Mouse (Mus musculus): ENCODE data around the gene Xrcc6.
A peak's percentile ranks its signal among the peaks of the same experiment; 100 is the strongest.
"Not testable (repeated sequence)": the region's sequence is repeated elsewhere in the genome, so short reads cannot be mapped to it uniquely, and the experiment has no call there.

The Xrcc6 gene

DNA sequence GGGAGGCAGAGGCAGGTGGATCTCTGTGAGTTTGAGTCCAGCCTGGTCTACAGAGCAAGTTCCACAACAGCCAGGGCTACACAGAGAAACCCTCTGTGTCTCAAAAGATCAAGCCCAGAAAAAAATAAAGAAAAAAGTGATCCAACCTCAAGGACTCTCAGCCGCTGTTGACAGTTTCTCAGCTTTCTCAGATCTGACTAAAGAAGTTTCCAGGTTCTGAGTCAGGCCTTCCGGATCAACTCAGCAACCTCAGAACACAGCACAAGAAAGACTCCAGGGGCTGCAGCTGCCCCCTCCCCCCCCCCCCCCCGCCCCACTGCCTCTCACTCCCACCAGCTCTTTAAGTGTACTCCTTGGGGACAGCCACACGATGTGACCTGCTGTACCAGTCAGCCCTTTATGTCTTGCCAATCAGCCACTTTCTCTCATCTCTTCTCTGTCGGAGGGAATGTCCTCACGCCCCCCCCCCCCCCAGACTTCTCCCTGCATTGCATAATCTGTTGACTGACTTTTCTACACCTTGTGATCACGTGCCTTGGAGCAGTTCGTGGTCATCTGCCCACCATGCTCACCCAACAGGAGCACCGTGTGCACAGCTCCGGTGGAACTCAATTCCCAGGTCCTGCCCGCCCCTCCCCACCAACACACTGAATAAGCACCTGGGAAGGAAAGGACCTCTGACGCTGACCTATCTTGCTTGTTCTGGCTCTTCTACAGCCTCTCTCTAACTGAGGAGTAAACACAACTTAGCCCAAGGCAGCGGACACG is 21.4 kb upstream of the Xrcc6 start:
- DNase-seq (ENCODE audit: low read depth, low spot score): no peak

DNA sequence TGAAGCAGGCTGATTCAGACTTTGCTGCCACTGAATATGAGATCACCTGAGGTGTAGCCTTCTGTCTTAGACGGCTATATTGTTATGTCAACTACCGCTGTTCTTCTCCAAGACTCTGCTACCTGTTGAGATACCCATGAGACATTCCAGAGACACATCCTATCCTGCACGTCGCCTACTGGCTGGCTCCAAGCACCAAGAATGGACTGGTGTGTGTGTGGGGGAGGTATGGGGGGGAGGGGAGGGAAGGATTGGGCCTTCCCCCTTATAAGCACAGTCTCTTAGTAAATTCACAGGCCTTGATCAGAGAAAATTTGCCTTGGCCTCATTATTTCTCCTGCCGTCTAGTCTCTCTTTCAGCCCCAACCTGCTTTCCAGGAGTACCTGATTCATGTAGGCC is 19.8 kb upstream of the Xrcc6 start:
- no peak for DNase-seq (ENCODE audit: low read depth, low spot score)

DNA sequence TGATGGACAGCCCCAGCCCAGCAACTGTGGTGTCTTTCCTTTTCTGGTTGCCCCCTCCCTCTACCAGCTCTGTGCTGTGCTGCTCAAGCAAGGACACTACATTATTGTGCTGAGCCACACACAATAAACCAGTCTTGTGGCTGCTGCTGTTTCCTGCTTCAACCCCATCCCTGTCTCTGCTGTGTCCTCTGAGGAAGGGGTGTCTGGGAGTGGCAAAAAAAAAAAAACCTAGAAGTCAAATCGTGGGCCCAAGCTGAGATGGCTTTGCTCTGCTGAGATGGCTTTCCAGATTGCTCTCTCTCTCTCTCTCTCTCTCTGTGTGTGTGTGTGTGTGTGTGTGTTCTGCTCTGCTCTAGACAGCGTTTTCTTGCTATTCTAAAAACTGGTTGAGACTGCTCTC is 19.2 kb upstream of the Xrcc6 start:
- DNase-seq (ENCODE audit: low read depth, low spot score): peak; percentile 12

GRCm38 (mm10) chr15:81969173-81969572 is 18.5 kb upstream of the Xrcc6 start:
- peak; percentile 29 for DNase-seq (ENCODE audit: low read depth, low spot score)

GRCm38 (mm10) chr15:81969635-81970034 is 18.0 kb upstream of the Xrcc6 start:
- DNase-seq (ENCODE audit: low read depth, low spot score): not testable (repeated sequence)

GRCm38 (mm10) chr15:81970498-81970897 is 17.1 kb upstream of the Xrcc6 start:
- DNase-seq (ENCODE audit: low read depth, low spot score): not testable (repeated sequence)

DNA sequence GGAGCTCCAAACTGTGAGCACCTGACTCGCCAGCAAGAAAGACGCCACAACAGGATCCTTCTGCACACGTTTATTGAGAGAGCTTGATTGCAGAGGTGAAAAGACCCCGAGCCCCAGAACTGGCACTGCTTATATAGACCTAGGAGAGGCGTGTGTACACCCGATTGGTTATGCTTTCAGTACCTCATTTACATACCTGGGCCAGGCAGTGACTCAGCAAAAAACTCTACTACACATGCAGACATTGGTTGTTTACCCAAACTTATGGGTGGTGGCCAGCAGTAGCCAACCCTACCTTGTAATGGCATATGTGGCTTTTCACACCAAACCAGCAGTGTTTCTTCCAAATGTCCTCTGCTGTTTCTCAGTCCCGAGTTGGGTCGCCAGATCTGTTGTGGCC is 12.5 kb upstream of the Xrcc6 start:
- DNase-seq (ENCODE audit: low read depth, low spot score): not testable (repeated sequence)

DNA sequence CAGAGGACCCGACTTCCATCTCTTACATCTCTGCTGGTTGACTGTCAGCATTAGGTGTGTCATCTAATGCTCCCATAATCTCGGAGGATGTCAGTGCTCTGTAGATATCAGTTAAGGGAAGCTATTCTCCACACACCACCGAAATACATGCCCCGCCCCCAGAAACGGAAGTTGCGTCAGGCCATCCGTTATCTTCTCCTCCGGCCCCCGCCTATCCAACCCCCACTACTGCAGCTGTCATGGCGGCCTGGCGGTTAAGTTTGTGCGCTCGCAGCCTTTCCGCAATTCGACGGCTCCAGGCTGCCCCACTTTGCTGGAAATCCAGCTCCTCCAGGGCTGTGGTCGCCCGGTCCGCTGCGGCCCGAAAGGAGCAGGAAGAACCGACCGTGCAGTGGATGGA is 7.3 kb upstream of the Xrcc6 start, which contains the start of gene 1700029P11Rik:
Gene 1700029P11Rik, plus strand, starts transcription at position 220 of the 400 bp plus-strand sequence.
- no peak for DNase-seq (ENCODE audit: low read depth, low spot score)

GRCm38 (mm10) chr15:81982173-81982572 is 5.5 kb upstream of the Xrcc6 start:
- DNase-seq (ENCODE audit: low read depth, low spot score): no peak

DNA sequence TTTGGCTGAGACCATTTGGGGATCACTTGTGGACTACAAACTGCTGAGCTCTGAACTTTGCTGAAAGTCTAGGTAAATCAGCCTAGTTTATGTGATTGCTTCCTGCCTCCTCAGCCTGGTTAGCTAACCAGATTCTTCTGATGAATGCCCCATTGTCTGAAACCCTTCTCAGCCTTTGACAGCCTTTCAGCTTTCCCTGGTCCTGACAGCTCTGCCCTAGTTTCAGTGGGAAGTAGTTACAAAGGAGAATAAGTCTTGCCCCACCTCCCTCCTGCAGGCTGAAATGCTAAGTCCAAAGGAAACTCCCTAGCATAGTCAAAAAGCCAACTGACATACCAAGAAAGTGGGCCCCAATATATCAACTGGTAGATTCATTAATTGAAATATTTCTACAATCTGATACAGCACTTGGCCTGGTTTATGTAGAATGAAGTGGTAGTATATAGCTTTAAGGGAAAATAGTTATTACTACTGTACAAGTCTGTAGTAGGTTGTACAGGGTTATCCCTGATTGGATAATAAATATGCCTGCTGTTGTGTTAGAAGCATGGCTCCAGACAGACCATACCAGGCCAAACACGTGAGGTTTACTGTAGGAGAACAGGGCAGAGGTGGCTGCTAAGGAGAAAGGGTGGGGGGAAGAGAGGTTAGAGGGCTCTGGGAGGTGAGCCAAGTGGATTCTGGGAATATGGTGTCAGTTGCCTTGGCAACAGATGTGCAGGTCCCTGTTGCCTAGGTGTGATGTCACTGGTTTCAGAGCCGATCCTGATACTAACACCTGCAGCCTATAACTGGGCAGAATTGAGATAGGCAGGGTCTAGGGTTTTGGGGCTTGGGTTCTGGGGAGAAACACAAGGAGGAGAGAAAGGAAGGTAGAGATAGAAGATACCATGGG is 2.1 kb upstream of the Xrcc6 start:
- no peak for DNase-seq (ENCODE audit: low read depth, low spot score)

GRCm38 (mm10) chr15:81989371-81990062 is 1.9 kb downstream of the Xrcc6 start:
- peak; percentile 85 for DNase-seq (ENCODE audit: low read depth, low spot score)

GRCm38 (mm10) chr15:81990549-81990948 is 2.9 kb downstream of the Xrcc6 start:
- DNase-seq (ENCODE audit: low read depth, low spot score): no peak

- no peak for DNase-seq (ENCODE audit: low read depth, low spot score)
Measured at GRCm38 (mm10) chr15:81993992-81994391, 6.4 kb downstream of the Xrcc6 start.

DNA sequence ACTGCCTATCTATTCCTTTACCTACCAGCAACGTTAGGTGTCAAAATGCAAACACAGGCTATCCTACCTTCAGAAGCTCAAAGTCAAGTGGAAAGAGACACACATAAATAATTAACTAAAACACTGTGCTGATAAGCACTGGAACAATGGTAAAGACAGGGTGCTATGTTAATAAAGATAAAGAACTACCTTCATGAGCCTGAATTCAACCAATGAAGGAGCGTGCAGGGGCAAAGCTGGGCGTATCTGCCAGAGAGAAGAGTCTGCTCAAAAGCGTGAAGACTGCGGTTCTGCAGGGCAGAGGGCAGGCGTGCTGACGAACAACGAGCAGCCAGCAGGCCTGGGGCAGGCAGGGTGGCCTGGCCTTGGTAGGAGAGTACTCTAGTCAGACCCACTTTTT is 16.6 kb downstream of the Xrcc6 start:
- DNase-seq (ENCODE audit: low read depth, low spot score): no peak

DNA sequence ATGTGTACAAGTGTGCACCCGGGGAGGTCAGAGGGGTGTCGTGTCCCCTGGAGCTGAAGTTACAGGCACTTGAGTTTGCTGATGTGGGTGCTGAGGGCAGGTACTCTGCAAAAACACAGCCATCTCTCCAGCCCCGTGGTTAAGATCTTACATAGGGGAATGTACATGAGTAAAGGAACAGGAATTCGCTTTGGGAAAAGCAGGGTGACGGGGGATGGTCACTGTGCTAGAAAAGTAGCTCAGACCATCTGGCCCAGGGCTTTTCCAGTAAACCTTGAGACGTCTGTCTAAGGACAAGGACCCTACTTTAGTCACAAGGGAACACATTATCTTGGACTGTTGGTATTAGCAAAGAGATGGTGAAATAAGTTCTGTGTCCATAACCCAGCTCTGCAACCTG is 24.3 kb downstream of the Xrcc6 start:
- no peak for DNase-seq (ENCODE audit: low read depth, low spot score)

- DNase-seq (ENCODE audit: low read depth, low spot score): peak; percentile 45
Measured at GRCm38 (mm10) chr15:82014745-82015391, 27.2 kb downstream of the Xrcc6 start.

- peak; percentile 54 for DNase-seq (ENCODE audit: low read depth, low spot score)
Measured at GRCm38 (mm10) chr15:82015392-82016100, 27.9 kb downstream of the Xrcc6 start.

DNA sequence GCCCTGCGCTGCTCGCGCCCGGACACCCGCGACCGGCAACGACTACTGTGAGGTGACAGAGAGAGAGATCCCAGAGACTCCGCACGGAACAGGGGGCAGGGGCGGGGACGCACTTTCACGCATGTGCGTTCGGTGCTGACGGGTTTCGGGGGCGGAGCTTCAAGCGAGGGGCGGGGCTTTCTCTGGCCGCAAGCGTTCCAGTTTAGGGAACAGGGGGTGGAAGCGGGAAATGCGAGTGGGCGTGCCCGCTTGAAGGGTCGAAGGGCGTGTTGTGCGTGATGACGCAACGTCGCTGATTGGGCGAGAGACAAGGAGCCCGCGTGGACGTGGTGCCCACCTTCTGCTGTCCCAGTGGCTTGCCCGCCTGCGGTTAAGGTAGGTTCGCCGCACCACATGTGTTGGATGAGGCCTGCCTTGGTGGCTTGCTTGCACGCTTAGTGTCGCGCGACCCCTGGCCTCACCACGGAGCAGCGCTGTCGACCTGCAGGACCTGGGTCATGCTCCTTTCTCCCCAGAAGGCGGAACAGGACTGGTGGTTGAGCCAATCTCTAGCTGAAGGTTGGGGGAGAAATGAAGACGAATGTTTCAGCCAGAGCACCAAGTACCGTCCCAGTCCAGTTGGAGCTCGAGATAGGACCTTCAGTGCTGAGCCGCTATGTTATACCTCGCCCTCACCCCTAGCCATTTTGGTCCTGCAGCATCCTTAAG is 28.6 kb downstream of the Xrcc6 start:
- peak; percentile 99 for DNase-seq (ENCODE audit: low read depth, low spot score)

DNA sequence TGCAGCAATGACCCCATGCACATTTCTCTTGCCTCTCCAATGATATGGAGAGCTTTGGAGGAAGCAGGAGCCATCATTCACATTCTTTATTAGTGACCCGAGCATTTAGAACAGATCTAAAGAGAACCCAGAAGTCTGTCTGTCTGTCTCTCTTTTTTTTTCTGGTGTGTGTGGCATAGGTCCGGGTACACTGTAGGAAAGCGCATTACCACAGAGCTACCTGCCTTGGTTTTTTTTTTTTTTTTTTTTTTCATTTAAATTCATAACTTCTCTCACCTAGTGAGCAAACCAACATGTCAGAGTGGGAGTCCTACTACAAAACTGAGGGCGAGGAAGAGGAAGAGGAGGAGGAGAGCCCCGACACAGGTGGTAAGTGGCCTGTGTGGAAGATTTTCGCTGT is 29.2 kb downstream of the Xrcc6 start:
- no peak for DNase-seq (ENCODE audit: low read depth, low spot score)

DNA sequence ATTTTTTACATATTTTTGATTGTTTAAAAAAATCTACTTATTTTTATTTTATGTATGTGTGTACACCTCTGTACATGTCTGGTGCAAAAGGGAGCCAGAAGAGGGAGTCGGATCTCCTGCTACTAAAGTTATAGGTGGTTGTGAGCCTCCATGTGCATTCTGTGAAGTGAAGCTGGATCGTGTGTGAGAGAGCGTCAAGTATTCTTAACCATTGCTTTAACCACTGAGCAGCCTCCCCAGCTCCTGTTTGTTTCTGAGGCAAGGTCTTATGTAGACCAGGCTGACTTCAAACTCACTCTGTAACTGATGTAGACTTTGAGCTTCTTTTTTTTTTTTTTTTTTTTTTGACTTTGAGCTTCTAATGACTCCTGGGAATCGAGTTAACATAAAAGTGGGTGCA is 29.8 kb downstream of the Xrcc6 start:
- peak; percentile 14 for DNase-seq (ENCODE audit: low read depth, low spot score)

All from CD4-positive, CD25-positive, alpha-beta regulatory T cell, adult 2 months (primary cell).